Mouse (Mus musculus): ENCODE results near the gene Egfr. TPM values are rescaled to one million over a fixed set of nuclear protein-coding genes. Genes with fewer than 3 reads are reported as not detected.

Egfr gene
- polyA plus RNA-seq, 1 experiment from 2014 or later: 9.0 TPM

DNA sequence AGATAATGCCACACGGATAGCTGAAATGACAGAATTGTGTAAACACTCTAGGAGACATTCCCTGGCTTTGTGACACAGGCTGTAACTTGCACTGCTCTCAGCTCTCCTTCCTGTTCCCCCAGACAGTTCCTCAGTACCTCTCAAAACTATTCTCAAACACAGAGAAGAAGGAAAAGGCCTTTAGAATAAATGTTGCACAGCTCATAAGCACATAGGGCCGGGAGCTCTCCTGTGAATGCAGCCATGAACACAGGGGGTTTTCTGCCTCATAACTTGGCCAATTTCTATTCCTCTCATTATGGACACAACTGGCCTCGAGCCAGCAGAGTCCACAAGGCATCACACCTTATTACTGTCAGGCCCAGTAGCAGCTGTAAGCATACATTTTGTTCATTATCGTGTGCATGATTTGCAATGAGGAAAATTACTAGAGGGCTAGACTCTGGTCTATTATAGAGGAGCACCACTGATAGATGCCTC lies 190.0 kb downstream of the Egfr start:
- no peaks in the 10 kb centered on the region for H3K36me3 ChIP-seq
- no peak overlapping the region for H3K27ac ChIP-seq
- no peak for ATAC-seq (ENCODE audit: insufficient number of reproducible peaks, insufficient read depth, low FRiP score, low TSS enrichment, low read depth)
- H3K9me3 ChIP-seq: no peaks in the 10 kb centered on the region
- no peaks in the 10 kb centered on the region for H3K4me1 ChIP-seq (replicated peaks)
- no peak overlapping the region for H3K4me3 ChIP-seq (replicated peaks)
- H3K4me2 ChIP-seq: no peak overlapping the region
- no peaks in the 10 kb centered on the region for H3K27me3 ChIP-seq
- WGBS: 72% methylated on average over 4 of the region's 4 CpGs
- H3K9ac ChIP-seq (replicated peaks): no peak overlapping the region

DNA sequence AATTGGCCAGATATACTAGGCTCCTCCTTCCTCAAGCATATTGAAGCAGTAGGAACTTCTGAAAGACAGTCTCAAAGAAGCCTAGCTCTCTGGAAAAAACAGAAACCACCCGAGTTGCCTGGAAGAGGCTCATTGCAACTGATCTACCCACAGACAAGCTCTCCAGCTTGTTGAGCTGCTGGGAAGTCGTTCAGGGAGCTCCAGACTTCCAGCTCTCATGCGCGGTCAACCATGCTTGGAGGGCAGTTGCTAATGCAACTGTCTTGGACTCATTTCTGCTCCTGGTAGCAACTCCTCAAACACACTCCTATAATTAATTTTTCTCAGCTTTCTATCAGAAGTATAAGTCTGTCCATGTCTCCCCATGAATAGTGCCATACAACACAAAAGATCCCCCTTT lies 191.0 kb downstream of the Egfr start:
- Histone ChIP-seq H3K4me3 (replicated peaks) (no peak overlapping the region), H3K36me3 (no peaks in the 10 kb centered on the region), H3K9me3 (no peaks in the 10 kb centered on the region), H3K9ac (replicated peaks) (no peak overlapping the region), H3K27ac (no peak overlapping the region), H3K4me1 (replicated peaks) (no peaks in the 10 kb centered on the region), H3K4me2 (no peak overlapping the region), H3K27me3 (no peaks in the 10 kb centered on the region)
- ATAC-seq (ENCODE audit: insufficient number of reproducible peaks, insufficient read depth, low FRiP score, low TSS enrichment, low read depth): no peak
- WGBS: 89% methylated on average over 4 of the region's 4 CpGs

DNA sequence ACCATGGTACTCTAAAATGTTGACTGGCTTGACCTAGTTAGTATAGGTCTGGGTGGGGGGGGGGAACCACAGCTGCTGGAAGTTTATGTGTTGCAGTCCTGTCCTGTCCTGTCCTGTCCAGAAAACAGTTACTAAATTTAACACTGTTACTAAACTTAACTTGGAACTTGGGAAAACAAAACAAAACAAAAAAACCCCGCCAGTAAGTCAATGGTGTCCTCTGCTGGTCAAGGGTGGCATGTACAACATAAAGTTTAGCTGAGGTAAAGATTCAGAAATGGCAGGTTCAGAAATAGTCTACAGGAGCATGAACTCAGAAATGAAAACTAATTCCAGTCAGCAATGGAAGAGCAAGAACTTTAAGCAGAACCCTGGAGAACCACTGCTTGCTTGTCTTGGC lies 196.8 kb downstream of the Egfr start:
- H3K4me1 ChIP-seq (replicated peaks): peaks cover 7% of the 10 kb centered on the region
- no peak overlapping the region for H3K4me2 ChIP-seq
- no peak overlapping the region for H3K4me3 ChIP-seq (replicated peaks)
- no peaks in the 10 kb centered on the region for H3K9me3 ChIP-seq
- no peak overlapping the region for H3K27ac ChIP-seq
- H3K9ac ChIP-seq (replicated peaks): no peak overlapping the region
- H3K36me3 ChIP-seq: no peaks in the 10 kb centered on the region
- no peak for ATAC-seq (ENCODE audit: insufficient number of reproducible peaks, insufficient read depth, low FRiP score, low TSS enrichment, low read depth)
- WGBS: 27% methylated on average over 1 of the region's 1 CpGs
- no peaks in the 10 kb centered on the region for H3K27me3 ChIP-seq

DNA sequence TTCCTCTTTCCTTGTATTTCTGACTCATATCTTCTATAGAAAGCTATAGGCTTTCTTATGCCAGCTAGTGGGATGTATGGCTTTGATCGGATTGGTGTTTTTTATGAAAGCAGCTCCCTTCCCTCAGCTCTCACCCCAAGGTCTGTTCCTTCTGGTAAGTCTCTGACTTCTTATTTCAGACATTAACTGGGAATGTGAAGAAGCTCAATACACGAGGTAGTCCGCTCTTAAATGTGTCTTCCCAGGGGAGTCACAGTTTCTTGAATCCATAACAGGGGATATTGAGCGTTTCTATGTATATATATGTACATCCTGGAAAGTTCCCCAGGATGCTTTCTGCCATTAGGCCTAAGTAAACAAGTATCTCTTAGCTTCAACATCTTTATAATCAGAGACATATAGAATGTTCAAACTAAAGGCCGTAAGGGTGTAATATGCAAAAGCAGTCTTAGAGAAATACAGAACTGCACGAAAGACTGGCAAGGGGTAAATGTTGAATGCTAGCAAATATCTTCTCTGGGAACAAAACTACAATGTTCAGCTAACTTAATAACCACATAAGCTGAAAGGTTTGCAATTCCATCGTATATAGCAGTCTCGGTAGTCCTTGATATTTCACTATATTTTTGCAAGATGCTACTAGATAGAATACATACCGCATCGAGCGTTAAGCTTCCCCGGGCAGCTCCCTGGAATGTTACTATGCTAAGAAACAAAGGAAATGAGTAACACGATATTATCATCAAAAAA lies 198.4 kb downstream of the Egfr start:
- peaks cover 7% of the 10 kb centered on the region for H3K4me1 ChIP-seq (replicated peaks)
- H3K27me3 ChIP-seq: no peaks in the 10 kb centered on the region
- no peaks in the 10 kb centered on the region for H3K9me3 ChIP-seq
- H3K27ac ChIP-seq: no peak overlapping the region
- peak overlapping the region; percentile 53 for H3K9ac ChIP-seq (replicated peaks)
- peak overlapping the region; percentile 52 for H3K4me2 ChIP-seq
- peak overlapping the region; percentile 65 for H3K4me3 ChIP-seq (replicated peaks)
- 56% methylated on average over 13 of the region's 13 CpGs for WGBS
- no peaks in the 10 kb centered on the region; the same call in 1 of the 2 replicates for H3K36me3 ChIP-seq
- ATAC-seq (ENCODE audit: insufficient number of reproducible peaks, insufficient read depth, low FRiP score, low TSS enrichment, low read depth): no peak; the same call in 1 of the 2 replicates

GRCm38 (mm10) chr11:16950976-16951760 lies 199.2 kb downstream of the Egfr start, which contains the start of gene Fbxo48:
Fbxo48 (plus strand) TSS chr11:16951375.
- Histone ChIP-seq H3K36me3 (no peaks in the 10 kb centered on the region; the same call in 1 of the 2 replicates), H3K9ac (replicated peaks) (peak within 1 kb of the TSS; percentile 72), H3K4me3 (replicated peaks) (peak within 1 kb of the TSS; percentile 65), H3K27ac (peak within 1 kb of the TSS; percentile 57; the same call in 1 of the 2 replicates), H3K9me3 (no peaks in the 10 kb centered on the region), H3K4me1 (replicated peaks) (peaks cover 7% of the 10 kb centered on the region), H3K4me2 (peak within 1 kb of the TSS; percentile 81), H3K27me3 (no peaks in the 10 kb centered on the region)
- ATAC-seq (ENCODE audit: insufficient number of reproducible peaks, insufficient read depth, low FRiP score, low TSS enrichment, low read depth): peak; percentile 100
- WGBS: under 1% methylated on average over 37 of the region's 38 CpGs

DNA sequence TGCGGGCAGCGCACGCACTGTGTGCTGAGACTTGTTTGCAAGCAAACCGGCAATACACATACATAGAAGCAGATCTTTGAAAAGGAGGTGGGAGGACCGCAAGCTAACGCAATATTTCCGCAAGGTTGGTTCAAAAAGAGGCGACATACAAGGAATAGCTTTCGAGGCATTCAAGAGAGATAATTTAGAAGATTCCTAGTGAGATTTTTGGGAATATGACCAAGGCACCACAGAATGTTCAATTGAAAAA lies 199.7 kb downstream of the Egfr start:
- H3K27ac ChIP-seq: peak overlapping the region; percentile 57; the same call in 1 of the 2 replicates
- 7% methylated on average over 9 of the region's 9 CpGs for whole genome bisulfite sequencing

GRCm38 (mm10) chr11:16956115-16956862 lies 204.3 kb downstream of the Egfr start:
- H3K9me3 ChIP-seq: no peaks in the 10 kb centered on the region

More for the DNA sequence above, 199.7 kb downstream of the Egfr start:
- Histone ChIP-seq H3K36me3 (no peaks in the 10 kb centered on the region; the same call in 1 of the 2 replicates), H3K4me1 (replicated peaks) (peaks cover 7% of the 10 kb centered on the region), H3K9ac (replicated peaks) (peak overlapping the region; percentile 72), H3K9me3 (no peaks in the 10 kb centered on the region), H3K27me3 (no peaks in the 10 kb centered on the region), H3K4me2 (peak overlapping the region; percentile 81), H3K4me3 (replicated peaks) (peak overlapping the region; percentile 65)
- ATAC-seq (ENCODE audit: insufficient number of reproducible peaks, insufficient read depth, low FRiP score, low TSS enrichment, low read depth): no peak

GRCm38 (mm10) chr11:16957030-16957429 lies 205.0 kb downstream of the Egfr start:
- H3K4me3 ChIP-seq (replicated peaks): no peak overlapping the region
- H3K4me1 ChIP-seq (replicated peaks): peaks cover 1% of the 10 kb centered on the region
- H3K27ac ChIP-seq: no peak overlapping the region
- no peaks in the 10 kb centered on the region; the same call in 1 of the 2 replicates for H3K36me3 ChIP-seq
- no peaks in the 10 kb centered on the region for H3K9me3 ChIP-seq
- no peaks in the 10 kb centered on the region for H3K27me3 ChIP-seq
- WGBS: 89% methylated on average over 6 of the region's 6 CpGs
- H3K4me2 ChIP-seq: no peak overlapping the region
- ATAC-seq (ENCODE audit: insufficient number of reproducible peaks, insufficient read depth, low FRiP score, low TSS enrichment, low read depth): no peak
- H3K9ac ChIP-seq (replicated peaks): no peak overlapping the region

More at GRCm38 (mm10) chr11:16956115-16956862, 204.3 kb downstream of the Egfr start:
- Histone ChIP-seq H3K4me1 (replicated peaks) (peaks cover 7% of the 10 kb centered on the region), H3K36me3 (no peaks in the 10 kb centered on the region; the same call in 1 of the 2 replicates), H3K27me3 (no peaks in the 10 kb centered on the region), H3K4me2 (no peak overlapping the region), H3K4me3 (replicated peaks) (no peak overlapping the region), H3K9ac (replicated peaks) (no peak overlapping the region), H3K27ac (no peak overlapping the region)
- 87% methylated on average over 6 of the region's 6 CpGs for WGBS
- ATAC-seq (ENCODE audit: insufficient number of reproducible peaks, insufficient read depth, low FRiP score, low TSS enrichment, low read depth): no peak

DNA sequence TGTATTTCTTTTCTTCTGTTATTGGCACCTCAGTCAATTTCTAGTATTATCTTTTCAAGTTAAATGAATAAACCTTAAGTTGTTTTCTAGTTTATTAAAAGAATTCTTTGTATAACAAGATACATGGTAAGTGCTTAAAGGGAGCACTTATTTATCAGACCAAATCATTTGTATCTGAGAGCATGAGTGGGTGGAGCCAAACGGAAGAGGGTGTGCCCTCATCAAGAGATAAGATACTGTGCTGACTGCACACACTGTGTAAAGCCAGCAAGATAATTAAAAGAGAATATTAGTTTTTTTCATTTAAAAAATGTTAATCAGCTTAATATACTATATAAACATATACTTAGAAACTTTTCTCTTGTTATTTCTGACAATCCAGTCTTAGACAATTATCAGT lies 206.5 kb downstream of the Egfr start:
- 92% methylated on average over 1 of the region's 1 CpGs for WGBS
- Histone ChIP-seq H3K9me3 (no peaks in the 10 kb centered on the region), H3K27ac (no peak overlapping the region), H3K4me2 (no peak overlapping the region), H3K4me1 (replicated peaks) (no peaks in the 10 kb centered on the region), H3K4me3 (replicated peaks) (no peak overlapping the region), H3K27me3 (no peaks in the 10 kb centered on the region), H3K36me3 (no peaks in the 10 kb centered on the region; the same call in 1 of the 2 replicates), H3K9ac (replicated peaks) (no peak overlapping the region)
- no peak for ATAC-seq (ENCODE audit: insufficient number of reproducible peaks, insufficient read depth, low FRiP score, low TSS enrichment, low read depth)

Measured in limb, embryonic 12.5 days (tissue).